Mouse (Mus musculus): Measurements from ENCODE around the gene Mtx1. TPM values are rescaled to one million over a fixed set of nuclear protein-coding genes. Genes with fewer than 3 reads are reported as not detected.

Mtx1 gene
- total RNA-seq (2017) = 52.1 and 81.3 TPM in 2 replicates

GRCm38 (mm10) chr3:89226900-89227299, at the start of gene Mtx1:
TSS of gene Mtx1 (minus strand) at chr3:89227088.
- ATAC-seq (replicated peaks in 1 of 2; ENCODE audit: insufficient read depth in 1 of 2, low FRiP score in 2 of 2, low TSS enrichment in 1 of 2, low read depth in 1 of 2, poor library complexity in 2 of 2, severe bottlenecking in 2 of 2) = no peak

GRCm38 (mm10) chr3:89276061-89276460, 49.2 kb upstream of the Mtx1 start:
- no peak for ATAC-seq (replicated peaks in 1 of 2; ENCODE audit: insufficient read depth in 1 of 2, low FRiP score in 2 of 2, low TSS enrichment in 1 of 2, low read depth in 1 of 2, poor library complexity in 2 of 2, severe bottlenecking in 2 of 2)

GRCm38 (mm10) chr3:89271760-89272159, 44.9 kb upstream of the Mtx1 start:
- no peak for ATAC-seq (replicated peaks in 1 of 2; ENCODE audit: insufficient read depth in 1 of 2, low FRiP score in 2 of 2, low TSS enrichment in 1 of 2, low read depth in 1 of 2, poor library complexity in 2 of 2, severe bottlenecking in 2 of 2)

- no peak for ATAC-seq (replicated peaks in 1 of 2; ENCODE audit: insufficient read depth in 1 of 2, low FRiP score in 2 of 2, low TSS enrichment in 1 of 2, low read depth in 1 of 2, poor library complexity in 2 of 2, severe bottlenecking in 2 of 2)
Observed at GRCm38 (mm10) chr3:89270891-89271290, 44.0 kb upstream of the Mtx1 start.

- peak; percentile 58 to 80 for ATAC-seq (replicated peaks in 1 of 2; ENCODE audit: insufficient read depth in 1 of 2, low FRiP score in 2 of 2, low TSS enrichment in 1 of 2, low read depth in 1 of 2, poor library complexity in 2 of 2, severe bottlenecking in 2 of 2)
Observed at GRCm38 (mm10) chr3:89270051-89270755, 43.3 kb upstream of the Mtx1 start, which contains the start of gene Slc50a1. TSS of gene Slc50a1 (minus strand) at chr3:89270570.

- no peak for ATAC-seq (replicated peaks in 1 of 2; ENCODE audit: insufficient read depth in 1 of 2, low FRiP score in 2 of 2, low TSS enrichment in 1 of 2, low read depth in 1 of 2, poor library complexity in 2 of 2, severe bottlenecking in 2 of 2)
Observed at GRCm38 (mm10) chr3:89268916-89269315, 42.0 kb upstream of the Mtx1 start.

- peak; percentile 81 to 85 for ATAC-seq (replicated peaks in 1 of 2; ENCODE audit: insufficient read depth in 1 of 2, low FRiP score in 2 of 2, low TSS enrichment in 1 of 2, low read depth in 1 of 2, poor library complexity in 2 of 2, severe bottlenecking in 2 of 2)
Observed at GRCm38 (mm10) chr3:89266439-89266893, 39.6 kb upstream of the Mtx1 start.

- ATAC-seq (replicated peaks in 1 of 2; ENCODE audit: insufficient read depth in 1 of 2, low FRiP score in 2 of 2, low TSS enrichment in 1 of 2, low read depth in 1 of 2, poor library complexity in 2 of 2, severe bottlenecking in 2 of 2) = no peak
Observed at GRCm38 (mm10) chr3:89262417-89262816, 35.5 kb upstream of the Mtx1 start.

GRCm38 (mm10) chr3:89260211-89260610, 33.3 kb upstream of the Mtx1 start:
- ATAC-seq (replicated peaks in 1 of 2; ENCODE audit: insufficient read depth in 1 of 2, low FRiP score in 2 of 2, low TSS enrichment in 1 of 2, low read depth in 1 of 2, poor library complexity in 2 of 2, severe bottlenecking in 2 of 2) = no peak

- ATAC-seq (replicated peaks in 1 of 2; ENCODE audit: insufficient read depth in 1 of 2, low FRiP score in 2 of 2, low TSS enrichment in 1 of 2, low read depth in 1 of 2, poor library complexity in 2 of 2, severe bottlenecking in 2 of 2) = no peak
Observed at GRCm38 (mm10) chr3:89259076-89259475, 32.2 kb upstream of the Mtx1 start, which contains the start of gene Dpm3. TSS of gene Dpm3 (plus strand) at chr3:89259358.

- no peak for ATAC-seq (replicated peaks in 1 of 2; ENCODE audit: insufficient read depth in 1 of 2, low FRiP score in 2 of 2, low TSS enrichment in 1 of 2, low read depth in 1 of 2, poor library complexity in 2 of 2, severe bottlenecking in 2 of 2)
Observed at GRCm38 (mm10) chr3:89256177-89256576, 29.3 kb upstream of the Mtx1 start.

- ATAC-seq (replicated peaks in 1 of 2; ENCODE audit: insufficient read depth in 1 of 2, low FRiP score in 2 of 2, low TSS enrichment in 1 of 2, low read depth in 1 of 2, poor library complexity in 2 of 2, severe bottlenecking in 2 of 2) = no peak
Observed at GRCm38 (mm10) chr3:89254994-89255393, 28.1 kb upstream of the Mtx1 start.

GRCm38 (mm10) chr3:89251365-89251895, 24.5 kb upstream of the Mtx1 start:
- peak; percentile 87 to 89 for ATAC-seq (replicated peaks in 1 of 2; ENCODE audit: insufficient read depth in 1 of 2, low FRiP score in 2 of 2, low TSS enrichment in 1 of 2, low read depth in 1 of 2, poor library complexity in 2 of 2, severe bottlenecking in 2 of 2)

GRCm38 (mm10) chr3:89250435-89251040, 23.6 kb upstream of the Mtx1 start:
- peak; percentile 8 to 29; a peak in 1 of 4 replicates for ATAC-seq (replicated peaks in 1 of 2; ENCODE audit: insufficient read depth in 1 of 2, low FRiP score in 2 of 2, low TSS enrichment in 1 of 2, low read depth in 1 of 2, poor library complexity in 2 of 2, severe bottlenecking in 2 of 2)

- no peak for ATAC-seq (replicated peaks in 1 of 2; ENCODE audit: insufficient read depth in 1 of 2, low FRiP score in 2 of 2, low TSS enrichment in 1 of 2, low read depth in 1 of 2, poor library complexity in 2 of 2, severe bottlenecking in 2 of 2)
Observed at GRCm38 (mm10) chr3:89247466-89247865, 20.6 kb upstream of the Mtx1 start.

GRCm38 (mm10) chr3:89246261-89247100, 19.6 kb upstream of the Mtx1 start, which contains the start of gene Trim46:
TSS of gene Trim46 (minus strand) at chr3:89246309.
- ATAC-seq (replicated peaks in 1 of 2; ENCODE audit: insufficient read depth in 1 of 2, low FRiP score in 2 of 2, low TSS enrichment in 1 of 2, low read depth in 1 of 2, poor library complexity in 2 of 2, severe bottlenecking in 2 of 2) = peak; percentile 66 to 70

GRCm38 (mm10) chr3:89245688-89246171, 18.8 kb upstream of the Mtx1 start, which contains the start of gene Krtcap2:
TSS of gene Krtcap2 (plus strand) at chr3:89245966.
- ATAC-seq (replicated peaks in 1 of 2; ENCODE audit: insufficient read depth in 1 of 2, low FRiP score in 2 of 2, low TSS enrichment in 1 of 2, low read depth in 1 of 2, poor library complexity in 2 of 2, severe bottlenecking in 2 of 2) = no peak
